Mouse (Mus musculus): ENCODE measurements around the gene Prtg.

Prtg gene

GRCm38 (mm10) chr9:72806731-72807419 is at the start of gene Prtg:
Gene Prtg (plus strand): TSS chr9:72806874.
- peak in 1 of 2 experiments; percentile 33 for DNase-seq

- no peak for DNase-seq
These were observed 49.5 kb upstream of the Prtg start for GRCm38 (mm10) chr9:72757143-72757542.

GRCm38 (mm10) chr9:72758705-72759131 is 48.0 kb upstream of the Prtg start:
- no peak for DNase-seq

- peak in 1 of 2 experiments; percentile 13 for DNase-seq
These were observed 43.5 kb upstream of the Prtg start for GRCm38 (mm10) chr9:72763050-72763718.

- DNase-seq, result peak; percentile 83 to 93
These were observed 39.8 kb upstream of the Prtg start for GRCm38 (mm10) chr9:72766789-72767349.

GRCm38 (mm10) chr9:72775022-72775421 is 31.7 kb upstream of the Prtg start:
- DNase-seq, result peak in 1 of 2 experiments; percentile 5

- no peak for DNase-seq
These were observed 27.7 kb upstream of the Prtg start for GRCm38 (mm10) chr9:72779004-72779403.

GRCm38 (mm10) chr9:72779733-72780132 is 26.9 kb upstream of the Prtg start:
- DNase-seq, result no peak

- no peak for DNase-seq
These were observed 26.0 kb upstream of the Prtg start for GRCm38 (mm10) chr9:72780694-72781093.

GRCm38 (mm10) chr9:72781466-72781865 is 25.2 kb upstream of the Prtg start:
- no peak for DNase-seq

GRCm38 (mm10) chr9:72782121-72782520 is 24.6 kb upstream of the Prtg start:
- no peak for DNase-seq

- no peak for DNase-seq
These were observed 18.9 kb upstream of the Prtg start for GRCm38 (mm10) chr9:72787732-72788131.

- no peak for DNase-seq
These were observed 16.0 kb upstream of the Prtg start for GRCm38 (mm10) chr9:72790530-72791212.

GRCm38 (mm10) chr9:72791213-72791582 is 15.5 kb upstream of the Prtg start:
- DNase-seq, result peak; percentile 19 to 32

GRCm38 (mm10) chr9:72791681-72792080 is 15.0 kb upstream of the Prtg start:
- DNase-seq, result peak; percentile 25 to 41

GRCm38 (mm10) chr9:72795243-72795642 is 11.4 kb upstream of the Prtg start:
- DNase-seq, result no peak

GRCm38 (mm10) chr9:72797136-72797621 is 9.5 kb upstream of the Prtg start:
- DNase-seq, result peak; percentile 16 to 21

- DNase-seq, result no peak
These were observed 3.4 kb upstream of the Prtg start for GRCm38 (mm10) chr9:72803280-72803679.

GRCm38 (mm10) chr9:72806146-72806545 is 528 bp upstream of the Prtg start:
- no peak for DNase-seq

- peak in 1 of 2 experiments; percentile 55 for DNase-seq
These were observed 839 bp downstream of the Prtg start for GRCm38 (mm10) chr9:72807420-72808005.

GRCm38 (mm10) chr9:72808176-72808575 is 1.5 kb downstream of the Prtg start:
- no peak for DNase-seq

- no peak for DNase-seq
These were observed 1.9 kb downstream of the Prtg start for GRCm38 (mm10) chr9:72808586-72808985.

- DNase-seq, result no peak
These were observed 2.4 kb downstream of the Prtg start for GRCm38 (mm10) chr9:72809077-72809476.

All from kidney, postnatal 36 days (tissue).